Mouse (Mus musculus) adrenal gland, postnatal 25 days (tissue): ENCODE results near the gene Lctl. TPM values are rescaled to one million over a fixed set of nuclear protein-coding genes. Genes with fewer than 3 reads are reported as not detected.
A peak's percentile ranks its signal among the peaks of the same experiment; 100 is the strongest.

ENCODE experiments used
- DNase-seq: peaks from one replicate; pipeline ENCODE4 v3.0.0; 2021; ENCODE audit warnings: mixed read lengths
- long read RNA-seq: library from polyadenylated mRNA; stranded (forward); transcript quantifications from one replicate; pipeline ENCODE4 v2.0.0, GENCODE M21; 2021
- total RNA-seq: library from RNA; stranded (reverse); gene quantifications from 2 replicates; pipeline ENCODE4 v1.2.3, GENCODE M21; 2021

Lctl gene
- 0.95 and 1.5 TPM in 2 replicates for total RNA-seq
- long read RNA-seq, partial matches to known transcripts = 2 of 6 reads
- long read RNA-seq, other reads (novel, unspliced or antisense) = 3 of 6 reads

DNA sequence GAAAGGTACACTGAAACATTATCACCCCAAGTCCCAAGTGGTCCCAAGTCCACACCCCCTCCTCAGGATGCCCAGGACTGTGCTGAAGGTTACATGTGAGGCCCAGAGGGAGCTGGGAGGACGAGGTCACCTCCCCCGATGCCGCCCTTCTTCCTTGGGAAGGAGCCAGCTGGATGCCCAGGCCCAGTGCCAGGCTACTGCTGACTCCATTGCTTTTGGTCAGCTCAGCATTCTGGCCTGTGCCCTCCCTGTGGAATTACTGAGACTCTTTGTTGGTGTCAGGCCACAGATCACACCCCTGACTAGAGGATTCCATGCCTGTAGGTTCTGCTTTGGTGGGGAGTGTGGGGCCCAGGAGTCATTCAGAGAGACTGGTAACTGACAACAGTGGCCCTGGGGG is at the start of gene Lctl:
Lctl (plus strand) TSS at position 272 of the 400 bp plus-strand sequence.
- peak; percentile 71 for DNase-seq

DNA sequence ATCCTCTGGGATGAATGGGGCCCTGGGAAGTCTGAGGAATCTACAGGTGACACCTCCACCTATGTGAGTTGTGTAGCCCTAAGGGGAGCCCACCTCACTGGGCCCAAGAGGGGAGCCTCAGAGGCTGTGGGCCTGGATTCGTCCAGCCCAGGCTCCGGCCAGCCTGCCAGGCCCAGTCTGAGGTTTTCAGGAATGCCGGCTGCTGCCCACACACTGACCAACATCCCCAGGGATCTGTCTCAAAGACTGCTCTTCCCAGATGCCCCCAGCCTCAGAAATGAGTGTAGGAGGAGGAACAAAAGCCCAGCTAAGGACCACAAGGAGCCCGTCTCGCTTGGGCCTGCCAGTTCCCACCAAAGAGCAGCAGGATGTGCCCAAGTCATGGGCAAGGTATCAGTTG is 49.2 kb upstream of the Lctl start:
- no peak for DNase-seq

DNA sequence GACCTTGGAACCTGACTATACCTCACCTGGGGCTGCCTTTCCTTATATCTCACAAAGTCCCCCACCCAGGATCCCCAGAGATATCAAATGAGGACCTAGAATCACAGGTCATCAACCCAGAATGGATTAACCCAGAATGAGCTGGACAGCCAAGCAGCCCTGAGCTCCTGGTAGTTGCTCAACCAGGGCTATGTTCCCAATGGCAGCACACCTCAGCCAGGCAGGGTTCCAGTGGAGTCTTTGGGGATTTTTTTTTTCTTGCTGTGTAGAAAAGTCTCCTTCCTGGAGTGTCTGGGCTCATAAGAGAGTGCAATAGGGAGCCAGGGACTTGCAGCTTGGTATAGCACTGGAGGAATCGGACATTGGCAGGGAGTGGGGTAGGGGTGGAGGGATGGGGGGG is 48.4 kb upstream of the Lctl start:
- no peak for DNase-seq

DNA sequence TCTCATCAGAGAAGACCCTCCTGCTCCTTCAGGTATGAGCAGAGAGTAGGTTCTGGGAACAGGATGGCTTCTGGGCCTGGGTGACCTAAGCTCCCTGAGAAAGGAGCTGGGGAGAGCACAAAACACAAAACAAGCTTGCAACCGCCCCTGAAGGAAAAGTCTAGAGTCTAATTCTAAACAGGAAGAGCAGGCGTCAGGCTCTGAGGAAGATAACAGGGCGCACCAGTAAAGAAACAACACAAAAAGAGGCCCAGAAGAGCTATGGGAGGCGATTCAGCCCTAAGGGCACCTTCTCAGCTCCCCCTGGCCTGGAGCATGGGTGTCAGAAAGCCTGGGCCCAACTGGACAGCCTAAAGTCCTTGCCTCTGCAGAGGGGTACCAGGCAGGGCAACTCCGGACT is 47.8 kb upstream of the Lctl start:
- no peak for DNase-seq

DNA sequence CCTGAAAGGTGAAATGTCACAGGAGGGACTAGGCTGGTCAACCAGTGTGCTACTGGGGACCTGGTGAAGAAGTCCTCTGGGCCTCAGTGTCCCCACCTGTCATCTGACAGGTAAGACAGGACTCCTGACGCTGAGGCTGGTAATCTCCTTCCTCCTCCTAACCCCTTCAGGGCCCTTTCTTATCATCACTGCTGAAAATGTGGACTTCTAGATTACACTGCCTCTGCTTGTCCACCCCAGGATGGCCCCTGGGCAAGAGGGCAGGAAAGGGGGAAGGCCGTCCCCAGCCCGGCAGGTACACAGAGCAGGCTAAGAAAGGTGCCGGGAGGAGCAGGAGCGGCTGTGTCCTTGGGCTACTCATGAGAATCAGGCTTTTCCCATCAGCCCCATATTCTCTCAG is 46.3 kb upstream of the Lctl start:
- no peak for DNase-seq

DNA sequence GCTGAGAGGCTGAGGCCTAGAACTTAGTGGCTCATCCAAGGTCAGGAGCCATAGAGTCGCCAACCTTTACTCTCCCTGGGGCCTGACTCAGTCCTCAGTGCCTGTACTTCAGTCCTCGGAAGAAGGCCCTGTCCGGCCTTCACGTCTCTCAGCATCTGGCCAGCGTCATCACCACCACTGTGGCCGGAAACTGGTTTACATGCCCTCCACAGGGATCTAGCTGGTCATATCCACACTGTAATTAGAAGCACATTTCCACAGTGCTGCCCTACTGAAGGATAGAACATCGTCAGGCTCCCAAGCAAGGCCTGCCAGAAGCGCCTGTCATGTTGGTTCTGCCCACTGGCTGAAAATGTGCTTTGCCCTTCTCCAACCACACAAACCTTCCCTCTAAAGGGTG is 42.1 kb upstream of the Lctl start:
- DNase-seq = no peak

DNA sequence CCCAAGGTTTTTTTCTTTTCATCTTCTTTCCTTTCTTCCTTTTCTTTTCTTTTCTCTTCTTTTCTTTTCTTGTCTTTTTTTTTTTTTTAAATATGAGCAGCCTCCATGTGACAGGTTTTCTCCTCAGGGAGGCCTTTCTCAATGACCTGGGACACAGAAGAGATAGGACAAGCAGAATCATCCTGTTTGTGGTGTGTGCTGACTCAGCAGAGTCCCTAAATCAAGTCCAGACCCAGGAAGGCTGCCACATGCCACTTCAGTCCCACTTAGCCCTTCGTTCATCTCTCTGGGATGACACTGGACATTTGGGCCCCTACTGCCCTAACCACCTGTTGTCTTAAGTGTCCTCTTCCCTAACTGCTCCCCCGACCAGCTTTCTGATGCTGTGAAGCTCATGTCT is 40.5 kb upstream of the Lctl start:
- no peak for DNase-seq

DNA sequence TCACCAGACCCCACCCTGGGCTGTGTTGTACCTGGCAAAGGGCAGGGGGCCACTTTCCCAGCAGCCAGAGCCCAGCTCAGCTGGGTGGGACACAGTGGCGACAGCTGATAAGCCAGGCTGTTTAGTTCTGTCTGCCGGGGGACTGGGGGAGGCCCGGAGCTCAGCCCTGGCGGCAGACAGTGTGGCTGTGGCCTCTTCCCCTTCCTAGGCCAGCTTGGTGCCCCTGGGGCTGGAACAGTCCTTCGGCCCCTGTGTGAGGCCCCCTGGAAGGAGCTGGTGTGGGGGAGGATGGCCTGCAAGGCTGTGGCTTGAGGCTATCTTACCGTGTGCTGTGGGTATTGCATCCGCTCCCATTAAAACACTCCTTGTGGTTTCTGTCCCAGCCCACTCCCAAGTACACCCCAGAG is 38.6 kb upstream of the Lctl start:
- DNase-seq = no peak

DNA sequence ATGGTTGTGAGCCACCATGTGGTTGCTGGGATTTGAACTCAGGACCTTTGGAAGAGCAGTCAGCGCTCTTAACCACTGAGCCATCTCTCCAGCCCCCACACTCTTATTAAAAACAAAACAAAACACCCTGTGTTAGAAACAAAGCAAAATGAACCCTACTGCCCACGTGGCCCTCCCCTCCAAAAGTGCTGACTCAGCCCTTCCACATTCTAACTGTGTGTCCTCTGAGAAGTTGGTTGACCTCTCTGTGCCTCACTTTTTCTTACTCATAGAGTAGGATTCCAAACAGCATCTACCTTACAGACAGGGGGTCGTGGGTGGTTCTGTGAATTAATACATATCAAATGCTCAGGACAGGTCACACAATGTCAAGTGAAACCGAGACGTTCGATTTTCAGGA is 37.0 kb upstream of the Lctl start:
- DNase-seq = no peak

DNA sequence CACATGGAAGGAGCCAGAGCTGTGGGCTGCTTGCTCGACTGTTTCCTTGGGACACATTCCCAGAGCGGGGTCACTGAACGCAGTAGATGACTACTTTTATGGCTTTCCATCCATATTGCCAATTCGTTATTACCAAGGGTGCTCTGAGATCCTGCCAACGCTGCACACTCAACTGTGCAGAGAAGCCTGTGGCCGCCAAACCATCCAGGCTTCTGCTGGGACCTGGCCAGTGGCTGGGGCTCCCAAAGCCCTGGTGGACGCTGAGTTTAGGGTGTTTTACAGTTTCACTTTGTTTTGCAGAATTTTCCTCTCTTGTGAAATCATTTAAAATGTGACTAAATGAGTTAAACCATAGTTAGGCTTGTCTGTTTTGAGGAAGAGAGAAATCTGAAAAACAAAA is 32.7 kb upstream of the Lctl start:
- DNase-seq = peak; percentile 32

DNA sequence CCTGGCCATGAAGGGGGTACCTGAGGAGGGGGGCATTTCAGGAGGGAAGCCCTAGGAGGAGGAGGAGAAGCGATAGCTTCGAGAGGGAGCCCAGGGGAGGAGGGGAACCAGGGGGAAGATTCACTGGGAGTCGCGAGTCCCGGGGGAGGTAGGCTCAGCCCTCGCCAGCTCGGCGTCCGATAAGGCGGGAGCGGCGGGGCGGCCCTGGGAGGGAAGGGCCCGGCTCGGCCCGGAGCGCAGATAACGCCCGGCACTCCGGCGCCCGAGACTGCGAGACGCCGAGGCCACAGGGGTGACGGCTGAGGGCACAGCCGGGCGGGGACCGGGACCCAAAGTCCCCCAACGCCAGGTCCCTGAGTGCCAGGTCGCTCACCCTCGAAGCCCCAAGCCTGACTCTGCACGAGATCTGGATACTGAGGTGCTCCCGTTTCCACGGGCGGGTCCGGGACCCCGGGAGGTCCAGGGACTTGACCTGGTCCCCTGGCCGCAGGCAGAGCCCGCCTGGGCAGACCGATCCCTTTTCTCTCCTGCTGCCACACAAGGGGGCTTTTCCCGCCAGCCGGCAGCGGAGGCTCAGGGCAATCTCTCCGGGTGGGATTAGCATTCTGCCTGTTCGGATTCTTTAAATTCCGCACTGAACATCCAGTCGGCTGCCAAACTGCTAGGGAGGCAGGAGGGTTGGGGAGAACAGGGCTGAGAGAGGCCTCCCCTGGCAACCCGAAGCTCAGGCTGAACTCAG is 32.1 kb upstream of the Lctl start:
- DNase-seq = peak; percentile 48

DNA sequence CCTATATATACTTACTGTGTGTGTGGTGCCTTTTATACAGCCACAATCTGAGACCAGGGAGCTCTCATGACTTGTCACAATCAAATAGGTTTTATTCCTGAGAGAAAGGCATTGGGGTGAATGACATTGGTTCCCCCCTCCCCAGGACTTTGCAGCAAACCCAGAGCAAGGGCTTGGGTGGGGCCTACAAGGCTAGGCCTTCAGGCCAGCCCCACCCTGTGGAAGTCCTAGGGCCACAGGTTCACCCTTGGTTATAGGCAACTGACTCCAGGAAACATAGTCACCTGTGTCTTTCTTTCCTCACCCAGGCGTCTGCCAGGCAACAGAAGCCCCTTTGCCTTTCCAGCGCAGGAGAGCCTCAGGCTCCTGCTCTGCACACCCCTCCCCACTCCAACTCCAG is 31.0 kb upstream of the Lctl start:
- no peak for DNase-seq

DNA sequence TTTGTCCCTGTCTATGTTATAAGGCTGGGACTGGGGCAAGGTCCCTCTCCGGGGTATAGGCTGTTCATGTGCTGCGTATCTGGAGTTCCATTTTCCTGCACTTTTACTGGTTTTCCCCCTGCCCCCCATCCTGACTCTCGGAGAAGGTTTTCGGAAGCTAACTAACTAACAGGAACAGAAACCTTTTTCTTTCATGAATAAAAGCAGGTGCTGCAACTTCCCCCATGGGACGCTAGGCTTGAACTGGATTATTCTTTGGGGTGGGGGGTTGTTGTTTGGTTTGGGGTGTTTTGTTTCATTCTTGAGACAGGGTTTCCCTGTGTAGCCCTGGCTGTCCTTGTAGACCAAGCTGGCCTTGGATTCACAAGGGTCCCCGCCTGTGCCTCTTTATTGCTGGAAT is 30.4 kb upstream of the Lctl start:
- no peak for DNase-seq

DNA sequence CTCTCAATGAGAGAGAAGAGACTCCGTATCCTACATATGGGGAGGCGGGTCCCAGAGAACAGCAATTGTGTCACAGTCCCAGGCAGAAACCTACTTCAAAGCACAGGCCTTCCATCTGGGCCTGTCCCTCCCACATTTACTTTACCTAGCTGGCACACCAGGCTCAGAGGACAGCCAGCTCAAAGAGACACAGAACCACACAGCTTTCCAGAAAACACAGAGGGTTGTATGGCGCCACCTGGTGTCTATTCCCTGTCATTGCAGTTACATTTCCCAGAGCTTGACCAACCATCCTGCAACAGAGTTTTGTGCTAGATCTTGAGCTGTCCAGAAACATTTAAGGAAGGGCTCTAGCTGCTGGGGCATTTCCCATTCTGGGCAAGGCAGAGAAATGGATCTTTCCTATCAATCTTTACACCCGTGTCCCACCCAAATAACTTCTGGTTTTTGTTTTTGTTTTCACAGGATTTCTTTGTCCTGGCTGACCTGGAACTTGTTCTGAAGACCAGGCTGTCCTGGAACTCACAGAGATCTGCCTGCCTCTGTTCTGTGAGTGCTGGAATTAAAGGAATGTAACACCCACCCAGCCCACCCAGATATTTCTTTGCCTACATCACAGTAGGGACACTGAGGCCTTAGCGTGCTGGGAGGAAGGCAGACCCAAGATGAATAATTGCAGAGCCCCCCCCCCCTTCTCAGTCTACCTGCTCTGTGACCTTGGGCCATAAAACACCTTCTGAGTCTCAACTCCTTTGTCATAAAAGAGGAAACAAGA is 29.3 kb upstream of the Lctl start:
- DNase-seq = peak; percentile 57

DNA sequence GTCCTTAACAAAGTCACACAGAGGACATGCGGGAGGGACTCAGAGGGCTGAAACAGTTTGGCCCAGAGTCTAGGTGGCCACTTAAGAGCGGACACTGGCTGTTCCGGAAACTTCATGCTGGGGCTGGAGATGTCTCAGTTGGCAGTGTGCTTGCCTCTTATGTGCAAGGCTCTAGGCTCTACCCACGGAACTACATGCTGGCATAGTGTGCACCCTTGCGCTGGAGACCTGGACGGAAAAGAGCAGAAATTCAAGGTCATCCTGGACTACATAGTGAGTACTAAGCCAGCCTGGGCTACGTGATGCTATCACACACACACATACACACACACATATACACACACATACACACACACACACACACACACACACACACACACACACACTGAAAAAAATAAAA is 28.6 kb upstream of the Lctl start:
- DNase-seq = no peak

DNA sequence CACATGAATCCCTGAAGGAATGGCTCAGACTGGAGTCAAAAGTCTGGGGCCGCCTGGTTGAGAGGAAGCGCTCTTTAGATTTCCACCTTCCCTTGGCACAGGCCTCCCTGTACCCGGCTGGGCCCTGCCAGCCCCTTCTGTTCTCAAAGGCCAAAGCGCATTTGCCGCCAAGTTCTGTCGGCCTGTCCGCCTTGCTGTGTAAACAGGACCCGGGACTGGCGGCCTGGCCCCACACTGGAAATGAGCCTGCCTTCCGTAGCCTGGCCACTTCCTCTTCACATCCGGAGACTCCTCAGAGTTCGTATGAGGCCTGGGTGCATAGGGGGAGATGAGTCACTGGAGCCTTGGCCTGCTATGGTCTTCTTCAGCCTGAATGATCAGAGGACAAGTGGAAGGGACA is 27.9 kb upstream of the Lctl start:
- DNase-seq = peak; percentile 32

DNA sequence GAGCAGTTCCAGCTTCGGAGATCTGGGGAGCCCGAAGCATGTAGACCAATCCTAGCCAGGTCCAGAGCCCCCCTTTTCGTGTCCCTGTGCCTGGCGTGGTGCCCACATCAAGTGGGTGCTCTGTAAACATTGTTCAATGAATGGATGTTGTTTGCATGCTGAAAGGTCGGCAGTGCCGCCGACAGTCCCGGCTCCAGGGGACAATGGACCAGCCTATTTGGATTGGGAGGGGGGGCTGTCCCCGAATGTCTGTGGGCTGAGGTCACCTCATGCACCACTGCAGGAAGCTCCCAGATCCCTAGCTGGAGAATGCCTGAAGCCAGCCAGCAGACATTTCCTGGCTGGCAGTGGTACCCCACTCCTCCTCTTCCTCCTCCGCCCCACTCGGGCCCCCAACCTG is 22.9 kb upstream of the Lctl start:
- no peak for DNase-seq

DNA sequence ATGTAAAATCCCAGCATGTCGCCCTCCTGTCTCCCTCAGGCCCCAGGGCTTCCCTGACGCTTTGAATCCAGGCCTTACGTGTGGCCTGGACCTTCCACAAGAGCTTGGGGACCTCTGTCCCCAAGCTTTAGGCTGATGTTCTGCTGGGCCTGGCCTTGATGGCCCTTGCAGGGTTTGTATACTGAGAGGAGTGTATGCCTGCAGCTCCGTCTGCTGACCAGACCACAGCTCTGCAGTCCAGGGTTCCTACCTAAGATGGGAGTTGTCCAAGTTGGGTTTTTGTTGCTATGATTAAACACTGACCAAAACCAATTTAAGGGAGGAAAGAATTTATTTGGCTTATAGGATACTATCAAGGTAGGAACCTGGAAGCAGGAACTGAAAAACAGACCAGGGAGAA is 18.7 kb upstream of the Lctl start:
- DNase-seq = no peak

DNA sequence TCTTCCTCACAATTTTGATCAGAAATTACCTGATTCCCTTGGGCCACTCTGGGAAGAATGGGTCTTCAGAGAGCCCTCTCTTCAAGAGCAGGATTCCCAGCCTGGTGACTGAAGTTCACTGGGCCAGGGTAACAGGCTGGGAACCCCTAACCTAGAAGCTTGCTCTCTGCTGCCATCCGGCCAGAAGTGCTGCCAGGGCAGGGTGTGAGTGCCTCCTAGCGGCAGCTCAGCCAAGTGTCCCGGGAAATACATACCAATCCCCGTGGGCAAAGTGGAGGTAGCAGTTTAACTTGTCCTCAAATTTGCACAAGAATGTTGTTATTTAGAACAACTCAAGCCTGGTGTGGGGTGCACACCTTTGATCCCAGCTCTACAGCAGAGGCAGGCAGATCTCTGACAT is 16.5 kb upstream of the Lctl start:
- DNase-seq = peak; percentile 81

DNA sequence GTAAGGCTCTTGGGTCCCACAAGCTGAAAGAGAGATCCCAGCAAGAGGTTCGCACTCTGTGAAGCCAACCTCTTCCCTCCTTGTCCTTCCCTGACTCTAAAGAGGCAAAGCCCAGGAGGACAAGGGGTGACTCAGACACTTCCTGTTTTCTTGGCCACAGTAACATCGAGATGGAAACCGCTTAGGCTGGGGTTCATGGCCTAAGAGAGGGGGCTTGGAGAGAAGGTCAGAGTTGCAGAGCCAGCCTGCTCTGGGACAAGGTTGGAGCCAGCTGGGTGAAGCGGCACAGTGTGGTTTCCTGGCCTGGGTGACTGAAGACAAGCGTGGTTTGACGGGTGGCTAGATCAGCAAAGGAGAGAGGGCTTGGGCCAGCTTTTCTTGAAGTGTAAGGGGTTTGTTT is 11.6 kb upstream of the Lctl start:
- DNase-seq = no peak

DNA sequence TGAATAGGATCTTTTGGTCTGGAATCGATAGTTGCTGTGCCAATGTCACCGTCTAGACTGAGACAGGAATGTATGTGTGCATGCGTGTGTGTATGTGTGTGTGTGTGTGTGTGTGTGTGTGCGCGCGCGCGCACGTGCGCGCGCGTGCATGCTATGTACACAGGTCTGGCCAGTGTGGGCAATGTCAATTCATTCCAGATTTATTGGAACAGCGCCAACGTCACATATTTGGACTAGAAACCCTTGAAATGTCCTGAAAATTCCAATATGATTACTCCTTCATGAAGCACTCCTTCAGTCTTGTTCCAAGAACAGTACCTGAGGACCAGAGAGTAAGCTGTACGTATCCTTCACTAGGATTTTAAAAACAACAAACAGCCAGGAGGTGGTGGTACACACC is 6.4 kb upstream of the Lctl start:
- no peak for DNase-seq

DNA sequence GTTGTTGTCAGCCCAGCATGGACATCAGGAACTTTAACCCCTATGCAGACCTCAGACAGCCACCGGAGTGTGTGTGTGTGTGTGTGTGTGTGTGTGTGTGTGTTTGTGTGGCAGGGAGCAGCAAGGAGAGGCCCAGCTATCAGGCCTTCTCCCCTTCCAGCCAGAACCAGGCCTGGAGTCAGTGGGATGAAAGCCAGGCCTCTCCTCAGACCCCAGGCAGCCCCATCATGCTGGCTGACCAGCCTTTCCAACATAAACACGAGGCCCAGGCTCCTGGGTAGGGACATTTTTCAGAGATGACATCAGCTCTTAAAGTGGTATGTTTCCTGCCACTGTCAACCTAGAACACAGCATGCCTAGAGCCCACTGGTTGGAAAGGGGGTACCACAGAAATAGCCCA is 2.3 kb upstream of the Lctl start:
- no peak for DNase-seq

DNA sequence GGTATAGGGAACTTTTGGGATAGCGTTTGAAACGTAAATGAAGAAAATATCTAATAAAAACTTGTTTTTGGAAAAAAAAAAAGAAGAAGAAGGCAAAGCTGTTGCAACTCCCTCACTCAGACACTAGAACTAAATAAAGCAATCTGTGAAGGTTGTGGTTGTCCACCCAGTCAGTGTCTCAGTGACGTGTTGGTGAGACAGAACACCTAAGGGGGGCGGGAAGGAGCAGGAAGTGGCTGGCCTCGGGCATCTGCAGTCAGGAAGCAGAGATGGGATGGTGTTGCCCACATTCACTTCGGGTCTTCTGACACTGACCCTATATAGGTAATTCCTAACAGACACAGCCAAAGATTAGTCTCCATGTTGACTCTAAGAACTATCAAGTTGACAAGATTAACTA is 1.2 kb upstream of the Lctl start:
- DNase-seq = no peak

DNA sequence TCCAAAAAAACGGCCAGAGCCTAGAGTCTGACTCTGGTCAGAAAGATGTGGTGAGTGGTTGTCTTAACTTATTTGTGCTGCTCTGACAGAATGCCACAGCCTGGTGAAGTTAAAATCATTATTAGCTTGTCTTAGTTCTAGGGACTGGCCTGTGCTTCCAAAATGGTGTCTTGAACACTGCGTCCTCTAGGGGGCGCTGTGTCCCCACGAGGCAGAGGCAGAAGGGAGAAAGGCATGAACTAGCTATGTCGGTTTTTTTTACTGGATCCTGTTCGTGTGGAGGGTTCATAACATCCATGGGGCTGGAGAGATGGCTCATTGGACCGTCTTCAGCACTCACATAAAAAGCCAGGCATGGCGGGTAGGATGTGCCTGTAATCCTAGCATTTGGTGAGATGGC is 3.0 kb downstream of the Lctl start:
- peak; percentile 75 for DNase-seq
